Mouse (Mus musculus): Measurements from ENCODE around the gene Myl4. TPM values are rescaled to one million over a fixed set of nuclear protein-coding genes. Genes with fewer than 3 reads are reported as not detected.

Gene Myl4
- total RNA-seq, 4 experiments from 2014 or later, result 7.5 to 9.2 (median 8.3) TPM

- DNase-seq (ENCODE audit: low spot score in 2 of 2), result no peak
Measured at GRCm38 (mm10) chr11:104630185-104630835, 79.8 kb downstream of the Myl4 start.

- DNase-seq (ENCODE audit: low spot score in 2 of 2), result no peak
Measured at GRCm38 (mm10) chr11:104631306-104631705, 80.8 kb downstream of the Myl4 start.

GRCm38 (mm10) chr11:104637010-104637409, 86.5 kb downstream of the Myl4 start:
- no peak for DNase-seq (ENCODE audit: low spot score in 2 of 2)

GRCm38 (mm10) chr11:104638006-104638405, 87.5 kb downstream of the Myl4 start:
- DNase-seq (ENCODE audit: low spot score in 2 of 2), result no peak

GRCm38 (mm10) chr11:104638906-104639305, 88.4 kb downstream of the Myl4 start:
- no peak for DNase-seq (ENCODE audit: low spot score in 2 of 2)

- DNase-seq (ENCODE audit: low spot score in 2 of 2), result no peak
Measured at GRCm38 (mm10) chr11:104639634-104640033, 89.2 kb downstream of the Myl4 start.

GRCm38 (mm10) chr11:104640894-104641293, 90.4 kb downstream of the Myl4 start:
- DNase-seq (ENCODE audit: low spot score in 2 of 2), result no peak

GRCm38 (mm10) chr11:104643236-104643635, 92.8 kb downstream of the Myl4 start:
- no peak for DNase-seq (ENCODE audit: low spot score in 2 of 2)

Other genes starting within 250 kb of the Myl4 start
- 10 to 100 TPM; 18.5 to 22.2 (median 20.7) TPM for gene Kansl1, start 81.8 kb upstream of the Myl4 start, total RNA-seq (2022)
- gene Cdc27, start within 50 bp of the Myl4 start, total RNA-seq (2022), result 10 to 100 TPM; 27.6 to 31.0 (median 29.0) TPM
- under 1 TPM; 0.36 to 0.70 (median 0.54) TPM for gene Itgb3, start 57.3 kb downstream of the Myl4 start, total RNA-seq (2022)
- under 1 TPM in 1 of 4 experiments, not detected in 3; 0.02 TPM for gene Gm11639, start 135.0 kb downstream of the Myl4 start, total RNA-seq (2022)